8 mouse cellular contexts compared by ENCODE assay signal in genomic region chr1:132374140-132374872, GRCm38 (mm10). TPM values are rescaled to one million over a fixed set of nuclear protein-coding genes. Genes with fewer than 3 reads are reported as not detected.
DNase-seq lines count a peak whose midpoint lies in the region; ATAC-seq and TF ChIP-seq lines count a peak whose summit lies in the region.

No protein-coding gene starts in this region.

- TF ChIP-seq CTCF in MEL (IDR thresholded peaks at IDR 0.05 in 2 of 3, conservative IDR thresholded peaks at IDR 0.05 in 1 of 3; ENCODE audit: control insufficient read depth in 1 of 3, insufficient read depth in 1 of 3, low read depth in 2 of 3, low read length in 3 of 3, poor library complexity in 1 of 3, severe bottlenecking in 1 of 3), result no peak

- no peaks in the 10 kb centered on the region for H3K27me3 ChIP-seq in MEL (ENCODE audit: control insufficient read depth in 1 of 2, insufficient read depth in 2 of 2, low read length in 2 of 2)
- H3K27me3 ChIP-seq in heart, embryonic 12.5 days (replicated peaks), result no peaks in the 10 kb centered on the region

- peak overlapping the region; percentile 36 for H3K4me2 ChIP-seq in heart, embryonic 12.5 days

- DNase-seq in adrenal gland, postnatal 14 days, result peak; percentile 51
- no peak for DNase-seq in adrenal gland, postnatal 4 days (ENCODE audit: low spot score in 2 of 2)
- peak; percentile 76 for DNase-seq in MEL (ENCODE audit: low read depth, low spot score)
- peak; percentile 91 for DNase-seq in kidney, postnatal 36 days
- no peak for DNase-seq in thymus, adult 18-20 months
- DNase-seq in frontal cortex, postnatal 36 days (ENCODE audit: low spot score in 2 of 2), result no peak

- no peaks in the 10 kb centered on the region for H3K9me3 ChIP-seq in MEL (replicated peaks; ENCODE audit: insufficient read depth, low read length)
- no peaks in the 10 kb centered on the region for H3K9me3 ChIP-seq in heart, embryonic 12.5 days (replicated peaks)

- peaks cover 8 to 37% of the 10 kb centered on the region in 2 experiments for H3K4me1 ChIP-seq in MEL (ENCODE audit: control insufficient read depth in 1 of 2, insufficient read depth in 2 of 2, low read length in 2 of 2)
- peaks cover 76% of the 10 kb centered on the region for H3K4me1 ChIP-seq in heart, embryonic 12.5 days (replicated peaks)

- peaks cover 0 to 27% of the 10 kb centered on the region in 2 experiments; a peak in 2 of 4 replicates for H3K36me3 ChIP-seq in MEL (ENCODE audit: control insufficient read depth in 1 of 2, insufficient read depth in 2 of 2, low read length in 2 of 2)
- H3K36me3 ChIP-seq in heart, embryonic 12.5 days, result peaks cover 6% of the 10 kb centered on the region

- H3K4me3 ChIP-seq in MEL (ENCODE audit: control insufficient read depth in 1 of 2, insufficient read depth in 1 of 2, low read depth in 2 of 2, low read length in 2 of 2), result no peak overlapping the region
- H3K4me3 ChIP-seq in heart, embryonic 12.5 days, result no peak overlapping the region

- H3K27ac ChIP-seq in MEL (ENCODE audit: control insufficient read depth, low read depth, low read length), result 0 out of 2 replicates have a peak overlapping the region, but pooled peaks have one; percentile 12
- H3K27ac ChIP-seq in heart, embryonic 12.5 days (ENCODE audit: poor library complexity, severe bottlenecking), result peak overlapping the region; percentile 83

- no peaks in the 10 kb centered on the region for H3K79me2 ChIP-seq in MEL (ENCODE audit: control insufficient read depth, insufficient read depth, low read length, poor library complexity)

- H3K9ac ChIP-seq in MEL (ENCODE audit: control insufficient read depth, low read depth, low read length, poor library complexity, severe bottlenecking), result no peak overlapping the region
- H3K9ac ChIP-seq in heart, embryonic 12.5 days, result peak overlapping the region; percentile 26; the same call in 1 of the 2 replicates

- WGBS in heart, embryonic 12.5 days, result 20% methylated on average over 5 of the region's 5 CpGs

- no peak for TF ChIP-seq POLR2A in MEL (IDR thresholded peaks at IDR 0.05; ENCODE audit: control insufficient read depth in 1 of 2, insufficient read depth in 1 of 2, low read depth in 1 of 2, low read length in 2 of 2, poor library complexity in 1 of 2)

- peak; percentile 86 for ATAC-seq in heart, embryonic 12.5 days (ENCODE audit: insufficient number of reproducible peaks, low FRiP score)
- ATAC-seq in megakaryocyte-erythroid progenitor cell, adult 5-6 weeks (replicated peaks; ENCODE audit: low FRiP score, low TSS enrichment, poor library complexity, severe bottlenecking), result peak; percentile 63

- TF ChIP-seq EP300 in MEL (IDR thresholded peaks at IDR 0.05; ENCODE audit: low read depth in 1 of 2, low read length in 2 of 2), result peak; percentile 49 to 66

- no peak for TF ChIP-seq RAD21 in MEL (IDR thresholded peaks at IDR 0.05; ENCODE audit: low read depth, low read length)

TF ChIP-seq in MEL, 35 proteins besides CTCF, POLR2A, EP300 and RAD21:
- TF ChIP-seq RCOR1 (IDR thresholded peaks at IDR 0.05; ENCODE audit: low read depth, low read length) (peak; percentile 60), UBTF (IDR thresholded peaks at IDR 0.05; ENCODE audit: borderline replicate concordance, insufficient read depth, low read depth, low read length) (no peak), ELF1 (IDR thresholded peaks at IDR 0.05; ENCODE audit: low read depth, low read length) (no peak), MYC (IDR thresholded peaks at IDR 0.05; ENCODE audit: low read depth, low read length) (no peak), TAL1 (IDR thresholded peaks at IDR 0.05; ENCODE audit: low read length) (peak; percentile 84), SIN3A (IDR thresholded peaks at IDR 0.05; ENCODE audit: low read length) (peak; percentile 12; the same call in 1 of the 2 replicates), GATA1 (IDR thresholded peaks at IDR 0.05; ENCODE audit: low read depth, low read length) (peak; percentile 62), NELFE (IDR thresholded peaks at IDR 0.05; ENCODE audit: low read depth, low read length) (no peak), NRF1 (IDR thresholded peaks at IDR 0.05; ENCODE audit: insufficient read depth, low read depth, low read length, poor library complexity, severe bottlenecking) (no peak), KAT2A (conservative IDR thresholded peaks at IDR 0.05; ENCODE audit: low read depth, low read length) (no peak), SMC3 (IDR thresholded peaks at IDR 0.05; ENCODE audit: low read depth, low read length) (no peak), MXI1 (IDR thresholded peaks at IDR 0.05; ENCODE audit: low read depth, low read length) (no peak), POLR2AphosphoS5 (IDR thresholded peaks at IDR 0.05; ENCODE audit: borderline replicate concordance, low read depth, low read length) (no peak), TCF12 (IDR thresholded peaks at IDR 0.05; ENCODE audit: low read depth, low read length) (peak; percentile 65), ETS1 (IDR thresholded peaks at IDR 0.05; ENCODE audit: low read depth, low read length) (0 out of 2 replicates have a peak, but pooled peaks have one; percentile 43), JUND (IDR thresholded peaks at IDR 0.05; ENCODE audit: low read depth, low read length) (no peak), MAFK (IDR thresholded peaks at IDR 0.05; ENCODE audit: borderline replicate concordance, low read depth, low read length) (no peak), MYB (IDR thresholded peaks at IDR 0.05; ENCODE audit: low read depth, low read length) (no peak), ZNF384 (IDR thresholded peaks at IDR 0.05; ENCODE audit: low read depth, low read length) (no peak), MAX (IDR thresholded peaks at IDR 0.05; ENCODE audit: low read length) (no peak), GABPA (IDR thresholded peaks at IDR 0.05; ENCODE audit: low read depth, low read length) (no peak), ZMIZ1 (IDR thresholded peaks at IDR 0.05; ENCODE audit: low read depth, low read length) (no peak)

RNA-seq across cellular contexts. Expression of gene Tmcc2, which starts 16.8 kb away (rescaled TPM):
- total RNA-seq in adrenal gland, postnatal 14 days (2021), result 12.1 and 26.9 TPM in 2 replicates
- 10 to 100 TPM; 32.8 to 50.6 TPM for total RNA-seq in adrenal gland, postnatal 4 days (2021)
- total RNA-seq in MEL (2012; rRNA removed), result 4.6 and 7.2 TPM in 2 replicates
- 1 to 10 TPM in 1 of 2 experiments, not detected in 1; 4.1 TPM for polyA plus RNA-seq in MEL (2012; ENCODE audit: insufficient read depth in 1 of 2, insufficient read length in 2 of 2, low read depth in 1 of 2, low replicate concordance in 2 of 2, missing spikeins in 1 of 2)
- 51.1 and 52.9 TPM in 2 replicates for polyA plus RNA-seq in heart, embryonic 12.5 days (2016; fragmentation: Nextera tagmentation; extraction: Ambion mirVana)
- total RNA-seq in megakaryocyte-erythroid progenitor cell, adult 5-6 weeks (2014; fragmentation: Nextera tagmentation), result 7.3 and 12.5 TPM in 2 replicates
- 3.2 and 4.8 TPM in 2 replicates for total RNA-seq in megakaryocyte-erythroid progenitor cell, adult 5-6 weeks (2017)

RNA-seq across cellular contexts. Expression of gene Dstyk, which starts 43.0 kb away (rescaled TPM):
- 20.1 and 23.2 TPM in 2 replicates for total RNA-seq in adrenal gland, postnatal 14 days (2021)
- total RNA-seq in adrenal gland, postnatal 4 days (2021), result 10 to 100 TPM; 28.3 to 29.0 TPM
- 2.4 and 2.8 TPM in 2 replicates for total RNA-seq in MEL (2012; rRNA removed)
- 1 to 10 TPM in 1 of 2 experiments, not detected in 1; 4.5 TPM for polyA plus RNA-seq in MEL (2012; ENCODE audit: insufficient read depth in 1 of 2, insufficient read length in 2 of 2, low read depth in 1 of 2, low replicate concordance in 2 of 2, missing spikeins in 1 of 2)
- 13.6 and 14.2 TPM in 2 replicates for polyA plus RNA-seq in heart, embryonic 12.5 days (2016; fragmentation: Nextera tagmentation; extraction: Ambion mirVana)
- total RNA-seq in megakaryocyte-erythroid progenitor cell, adult 5-6 weeks (2014; fragmentation: Nextera tagmentation), result 3.8 and 12.1 TPM in 2 replicates
- 5.1 and 13.9 TPM in 2 replicates for total RNA-seq in megakaryocyte-erythroid progenitor cell, adult 5-6 weeks (2017)

RNA-seq across cellular contexts. Expression of gene Nuak2, which starts 58.4 kb away (rescaled TPM):
- 3.7 and 5.6 TPM in 2 replicates for total RNA-seq in adrenal gland, postnatal 14 days (2021)
- 1 to 10 TPM; 3.3 to 7.4 TPM for total RNA-seq in adrenal gland, postnatal 4 days (2021)
- total RNA-seq in MEL (2012; rRNA removed), result 2.8 and 3.2 TPM in 2 replicates
- polyA plus RNA-seq in MEL (2012; ENCODE audit: insufficient read depth in 1 of 2, insufficient read length in 2 of 2, low read depth in 1 of 2, low replicate concordance in 2 of 2, missing spikeins in 1 of 2), result 1 to 10 TPM in 1 of 2 experiments, not detected in 1; 3.0 TPM
- polyA plus RNA-seq in heart, embryonic 12.5 days (2016; fragmentation: Nextera tagmentation; extraction: Ambion mirVana), result 2.6 and 3.1 TPM in 2 replicates
- total RNA-seq in megakaryocyte-erythroid progenitor cell, adult 5-6 weeks (2014; fragmentation: Nextera tagmentation), result 3.7 and 4.9 TPM in 2 replicates
- total RNA-seq in megakaryocyte-erythroid progenitor cell, adult 5-6 weeks (2017), result 0.70 and 4.4 TPM in 2 replicates

Comparison
In these comparisons a context has a peak if more than half of its experiments do, and no peak if none do; other contexts are left out.
1. DNase-seq: peak in adrenal gland, postnatal 14 days (single experiment), MEL (single experiment) and kidney, postnatal 36 days (2 of 2); none in adrenal gland, postnatal 4 days (0 of 2), thymus, adult 18-20 months (0 of 2) and frontal cortex, postnatal 36 days (0 of 2).